Mouse (Mus musculus) midbrain, embryonic 10.5 days (tissue): ENCODE data around the gene Slc10a4. TPM values are rescaled to one million over a fixed set of nuclear protein-coding genes. Genes with fewer than 3 reads are reported as not detected.
"Not testable (repeated sequence)": the region's sequence is repeated elsewhere in the genome, so short reads cannot be mapped to it uniquely, and the experiment has no call there.

Experiments
- DNase-seq: peaks from one replicate; pipeline ENCODE4 v3.0.0-alpha.2; 2017; ENCODE audit warnings: low spot score
- H3K27ac ChIP-seq: fragments of 300-500 bp; sonication (generic); replicated peaks from 2 replicates; pipeline ENCODE4 v1.5.1; 2016; ENCODE audit warnings: mild to moderate bottlenecking
- H3K27me3 ChIP-seq: fragments of 300-500 bp; sonication (generic); 2 replicates; pipeline ENCODE4 v1.6.1; 2016; ENCODE audit warnings: low read depth, mild to moderate bottlenecking; ENCODE audit not compliant: poor library complexity, severe bottlenecking
- H3K36me3 ChIP-seq: fragments of 300-500 bp; sonication (generic); 2 replicates; pipeline ENCODE4 v1.6.1; 2016; ENCODE audit warnings: mild to moderate bottlenecking, moderate library complexity
- H3K4me1 ChIP-seq: fragments of 300-500 bp; sonication (generic); 2 replicates; pipeline ENCODE4 v1.6.1; 2016
- H3K4me3 ChIP-seq: fragments of 300-500 bp; sonication (generic); 2 replicates; pipeline ENCODE4 v1.5.1; 2016; ENCODE audit warnings: mild to moderate bottlenecking, moderate library complexity
- H3K9me3 ChIP-seq: fragments of 300-500 bp; sonication (generic); replicated peaks from 2 replicates; pipeline ENCODE4 v1.6.1; 2016; ENCODE audit warnings: mild to moderate bottlenecking
- WGBS: fragments of 180-500 bp; shearing (Covaris S2); methylation state at CpG from one replicate; pipeline ENCODE4 v1.1.7; 2016; 5-methylcytosine and 5-hydroxymethylcytosine counted together
- polyA plus RNA-seq: library from polyadenylated mRNA; unstranded; fragments of >200 nt; fragmentation: Nextera tagmentation; extraction: Ambion mirVana; gene quantifications from 2 replicates; pipeline ENCODE4 v1.2.1, GENCODE M21; 2016

Gene Slc10a4
- polyA plus RNA-seq, 1 experiment from 2014 or later = 1.9 TPM

DNA sequence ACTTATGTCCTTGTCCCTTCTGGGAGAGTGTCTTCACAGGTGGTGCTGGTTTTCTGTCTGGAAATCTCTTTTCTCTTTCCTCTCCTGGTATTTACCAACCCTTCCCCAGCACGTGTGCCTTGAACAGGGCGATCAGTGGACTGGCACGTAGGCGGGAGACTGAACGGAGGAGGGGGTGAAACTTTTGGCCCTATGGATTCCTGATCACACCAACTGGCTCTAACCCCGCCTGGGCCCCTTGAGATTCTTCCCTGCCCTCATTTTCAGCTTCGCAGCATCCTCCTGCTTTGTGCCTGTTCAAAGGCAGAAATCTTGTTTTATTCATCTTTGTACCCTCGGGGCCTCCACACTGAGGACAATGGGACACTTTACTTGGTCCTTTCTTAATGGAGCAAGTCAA is 12.3 kb upstream of the Slc10a4 start:
- no peak for DNase-seq

DNA sequence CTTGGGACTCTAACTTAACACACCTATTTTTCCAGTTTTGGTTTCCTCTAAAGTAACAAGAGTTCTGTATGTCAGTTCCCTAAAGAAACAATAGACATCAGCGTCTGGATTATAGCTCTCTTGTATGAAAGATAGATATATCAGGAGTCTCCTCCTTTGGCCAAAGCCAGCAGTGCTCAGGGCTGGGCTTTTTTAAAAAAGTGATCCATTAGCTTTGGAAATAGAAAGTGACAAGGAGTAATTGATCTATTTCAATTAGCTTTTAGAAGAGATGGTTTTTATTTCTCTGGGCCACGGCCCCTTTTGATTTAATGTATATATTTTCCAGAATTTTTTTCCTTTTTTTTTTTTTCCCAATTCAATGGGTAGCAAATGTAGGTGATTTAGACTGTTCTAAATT is 11.8 kb upstream of the Slc10a4 start:
- no peak overlapping the region for H3K4me3 ChIP-seq
- WGBS = 83% methylated on average over 2 of the region's 2 CpGs
- H3K4me1 ChIP-seq = peaks cover 19% of the 10 kb centered on the region
- no peak for DNase-seq
- H3K27ac ChIP-seq = peak overlapping the region; percentile 63; the same call in 1 of the 2 replicates
- no peaks in the 10 kb centered on the region for H3K36me3 ChIP-seq
- no peaks in the 10 kb centered on the region for H3K9me3 ChIP-seq
- H3K27me3 ChIP-seq = no peaks in the 10 kb centered on the region

More for the DNA sequence above, 12.3 kb upstream of the Slc10a4 start:
- WGBS = 51% methylated on average over 8 of the region's 8 CpGs
- Histone ChIP-seq H3K27ac (peak overlapping the region; percentile 63), H3K9me3 (no peaks in the 10 kb centered on the region), H3K36me3 (no peaks in the 10 kb centered on the region), H3K4me3 (no peak overlapping the region), H3K4me1 (peaks cover 19% of the 10 kb centered on the region), H3K27me3 (no peaks in the 10 kb centered on the region)

DNA sequence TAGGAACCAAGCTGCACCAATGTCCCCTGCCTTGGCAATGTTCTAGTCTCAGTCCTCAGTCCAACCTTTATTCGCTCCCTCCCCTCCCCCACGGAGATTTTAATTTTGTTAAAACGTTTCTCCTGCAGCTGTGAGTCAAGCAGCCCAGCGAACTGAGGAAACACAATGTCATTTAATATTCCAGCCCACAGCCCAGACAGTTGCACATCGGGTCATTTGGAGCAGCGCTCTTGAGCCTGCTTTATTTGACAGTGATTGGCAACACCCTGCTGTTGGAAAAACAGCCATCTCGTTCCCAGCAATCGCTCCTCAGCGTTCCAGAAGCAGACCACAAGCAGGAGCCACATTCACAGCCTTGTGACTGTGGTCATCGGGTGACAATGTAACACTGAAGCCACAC is 11.3 kb upstream of the Slc10a4 start:
- Histone ChIP-seq H3K4me1 (peaks cover 17% of the 10 kb centered on the region), H3K36me3 (no peaks in the 10 kb centered on the region), H3K27ac (no peak overlapping the region), H3K9me3 (no peaks in the 10 kb centered on the region), H3K4me3 (no peak overlapping the region), H3K27me3 (no peaks in the 10 kb centered on the region)
- 44% methylated on average over 10 of the region's 10 CpGs for WGBS
- DNase-seq = no peak

DNA sequence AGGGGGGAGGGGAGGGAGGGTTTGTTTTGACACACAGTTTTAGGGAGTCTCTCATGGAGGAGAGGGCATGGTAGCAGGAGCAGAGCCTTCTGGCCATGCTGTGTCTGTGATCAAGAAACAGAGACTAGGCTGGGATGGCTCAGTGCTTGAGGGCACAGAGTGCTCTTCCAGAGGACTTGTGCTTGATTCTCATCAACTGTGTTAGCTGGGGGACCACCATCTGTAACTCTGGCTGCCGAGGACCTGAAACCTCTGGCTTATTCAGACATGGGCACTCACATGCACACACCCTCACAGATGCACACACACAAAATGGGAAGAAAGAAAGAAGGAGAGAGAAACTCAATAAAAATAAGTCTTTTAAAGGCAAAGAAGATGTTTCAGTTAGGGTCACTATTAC is 8.1 kb upstream of the Slc10a4 start:
- DNase-seq, H3K36me3 ChIP-seq, H3K27me3 ChIP-seq, H3K9me3 ChIP-seq, H3K4me3 ChIP-seq, H3K27ac ChIP-seq: not testable (repeated sequence)
- H3K4me1 ChIP-seq = peaks cover 17% of the 10 kb centered on the region
- WGBS = 88% methylated on average over 1 of the region's 1 CpGs

DNA sequence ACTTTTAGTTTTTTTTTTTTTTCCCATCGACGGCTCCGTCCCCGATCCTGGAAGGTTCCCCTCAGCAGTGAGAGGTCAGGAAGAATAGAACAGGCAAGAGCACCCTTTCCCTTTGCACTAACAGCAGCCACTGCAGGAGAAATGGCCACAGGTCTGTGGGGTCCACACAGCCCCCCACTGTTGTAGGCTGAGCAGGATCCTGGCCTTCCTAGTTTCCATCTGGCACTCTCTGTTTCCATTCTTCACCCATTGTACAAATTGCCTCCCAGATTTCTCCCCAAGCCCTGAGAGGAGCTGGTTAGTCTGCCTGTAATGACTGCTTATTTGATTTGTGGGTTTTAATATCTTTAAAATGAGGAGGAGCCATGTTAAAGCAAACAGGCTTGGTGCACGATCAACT is 2.6 kb upstream of the Slc10a4 start:
- Histone ChIP-seq H3K4me1 (peaks cover 10% of the 10 kb centered on the region), H3K27me3 (peaks cover 50% of the 10 kb centered on the region), H3K9me3 (no peaks in the 10 kb centered on the region), H3K36me3 (no peaks in the 10 kb centered on the region), H3K4me3 (no peak overlapping the region), H3K27ac (no peak overlapping the region)
- WGBS = 91% methylated on average over 5 of the region's 5 CpGs
- DNase-seq = no peak

DNA sequence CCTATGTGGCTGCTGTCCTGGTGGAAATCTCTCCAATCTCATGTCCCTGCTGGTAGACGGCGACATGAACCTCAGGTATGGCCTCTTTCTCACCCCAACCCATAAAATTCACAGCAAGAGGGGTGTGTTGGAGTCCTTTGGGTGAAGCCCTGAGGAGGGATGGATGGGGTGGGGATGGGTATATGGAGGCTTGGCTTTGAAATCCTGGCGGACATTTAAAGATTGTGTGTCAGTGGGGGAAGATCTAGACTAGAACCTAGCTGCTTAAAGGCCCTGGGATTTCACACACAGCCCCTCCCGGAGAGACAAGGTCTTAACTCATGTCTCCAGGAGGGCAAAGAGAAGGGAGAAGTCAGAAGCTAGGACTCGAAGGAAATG is 888 bp downstream of the Slc10a4 start:
- peaks cover 67% of the 10 kb centered on the region for H3K27me3 ChIP-seq
- WGBS = 51% methylated on average over 5 of the region's 5 CpGs
- DNase-seq = no peak
- no peaks in the 10 kb centered on the region for H3K9me3 ChIP-seq
- H3K36me3 ChIP-seq = no peaks in the 10 kb centered on the region
- peaks cover 10% of the 10 kb centered on the region for H3K4me1 ChIP-seq
- no peak overlapping the region for H3K27ac ChIP-seq
- H3K4me3 ChIP-seq = peak overlapping the region; percentile 51

DNA sequence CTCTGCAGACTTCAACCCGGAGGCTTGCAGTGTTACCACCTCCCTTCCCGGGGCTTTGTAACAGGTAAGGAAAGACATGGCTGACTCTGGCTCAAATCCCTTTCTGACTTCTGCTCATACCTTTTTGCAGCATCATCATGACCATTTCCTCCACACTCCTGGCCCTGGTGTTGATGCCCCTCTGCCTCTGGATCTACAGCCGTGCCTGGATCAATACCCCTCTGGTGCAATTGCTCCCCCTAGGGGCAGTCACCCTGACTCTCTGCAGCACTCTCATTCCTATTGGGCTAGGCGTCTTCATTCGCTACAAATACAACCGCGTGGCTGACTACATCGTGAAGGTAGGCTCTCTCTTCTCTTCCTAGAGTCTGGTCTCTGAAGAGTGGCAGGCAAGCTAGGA is 1.5 kb downstream of the Slc10a4 start:
- H3K27ac ChIP-seq, H3K4me3 ChIP-seq, H3K9me3 ChIP-seq, DNase-seq, H3K36me3 ChIP-seq: not testable (repeated sequence)
- peaks cover 73% of the 10 kb centered on the region for H3K27me3 ChIP-seq
- peaks cover 12% of the 10 kb centered on the region for H3K4me1 ChIP-seq
- 46% methylated on average over 8 of the region's 8 CpGs for WGBS

DNA sequence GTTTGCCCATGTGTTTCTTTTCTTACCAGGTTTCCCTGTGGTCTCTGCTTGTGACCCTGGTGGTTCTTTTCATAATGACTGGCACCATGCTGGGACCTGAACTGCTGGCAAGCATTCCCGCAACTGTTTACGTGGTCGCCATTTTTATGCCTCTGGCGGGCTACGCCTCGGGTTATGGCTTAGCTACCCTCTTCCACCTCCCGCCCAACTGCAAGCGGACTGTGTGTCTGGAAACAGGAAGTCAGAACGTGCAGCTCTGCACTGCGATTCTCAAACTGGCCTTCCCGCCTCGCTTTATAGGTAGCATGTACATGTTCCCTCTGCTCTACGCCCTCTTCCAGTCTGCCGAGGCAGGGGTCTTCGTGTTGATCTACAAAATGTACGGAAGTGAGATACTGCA is 5.1 kb downstream of the Slc10a4 start:
- not testable (repeated sequence) for H3K9me3 ChIP-seq, DNase-seq, H3K27ac ChIP-seq, H3K36me3 ChIP-seq, H3K4me3 ChIP-seq
- H3K27me3 ChIP-seq = peaks cover 68% of the 10 kb centered on the region
- WGBS = 94% methylated on average over 16 of the region's 16 CpGs
- H3K4me1 ChIP-seq = peaks cover 19% of the 10 kb centered on the region

DNA sequence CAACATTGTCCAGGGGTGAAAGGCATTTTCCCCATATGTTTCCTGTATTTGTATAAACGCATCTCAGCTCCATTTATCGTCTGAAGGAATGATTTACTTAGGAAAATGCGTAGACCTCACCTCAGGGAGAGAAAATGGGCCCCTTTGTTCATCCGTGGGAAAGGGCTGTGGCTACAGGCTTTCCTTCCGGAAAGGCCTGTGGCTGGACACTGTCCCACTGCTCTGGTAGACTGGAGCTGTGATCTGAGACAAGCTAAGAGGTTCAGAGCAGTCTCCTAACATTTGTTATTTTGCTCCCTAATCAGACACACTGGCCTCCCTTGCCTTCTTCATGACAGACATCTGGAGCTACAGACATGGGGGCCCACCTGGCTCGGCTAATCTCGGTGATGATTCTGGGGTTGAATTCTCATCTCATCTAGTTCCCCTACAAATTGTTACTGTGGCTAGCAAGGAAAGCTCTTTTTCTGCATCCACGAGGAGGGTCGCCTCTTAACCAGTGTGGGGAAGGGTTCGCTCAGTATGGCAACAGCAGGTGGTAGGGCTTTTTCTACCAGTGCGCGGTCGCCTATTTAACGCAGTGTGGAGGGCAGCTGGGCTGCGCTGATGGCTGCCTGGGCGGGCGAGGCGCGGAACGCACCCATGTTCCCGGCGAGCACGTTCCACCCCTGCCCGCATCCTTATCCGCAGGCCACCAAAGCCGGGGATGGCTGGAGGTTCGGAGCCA is 6.4 kb downstream of the Slc10a4 start:
- WGBS = 24% methylated on average over 24 of the region's 27 CpGs
- not testable (repeated sequence) for H3K27ac ChIP-seq, H3K36me3 ChIP-seq, H3K9me3 ChIP-seq
- H3K4me1 ChIP-seq = peaks cover 13% of the 10 kb centered on the region
- peak overlapping the region; percentile 55 for H3K4me3 ChIP-seq
- H3K27me3 ChIP-seq = peaks cover 55% of the 10 kb centered on the region
- peak; percentile 33 for DNase-seq

DNA sequence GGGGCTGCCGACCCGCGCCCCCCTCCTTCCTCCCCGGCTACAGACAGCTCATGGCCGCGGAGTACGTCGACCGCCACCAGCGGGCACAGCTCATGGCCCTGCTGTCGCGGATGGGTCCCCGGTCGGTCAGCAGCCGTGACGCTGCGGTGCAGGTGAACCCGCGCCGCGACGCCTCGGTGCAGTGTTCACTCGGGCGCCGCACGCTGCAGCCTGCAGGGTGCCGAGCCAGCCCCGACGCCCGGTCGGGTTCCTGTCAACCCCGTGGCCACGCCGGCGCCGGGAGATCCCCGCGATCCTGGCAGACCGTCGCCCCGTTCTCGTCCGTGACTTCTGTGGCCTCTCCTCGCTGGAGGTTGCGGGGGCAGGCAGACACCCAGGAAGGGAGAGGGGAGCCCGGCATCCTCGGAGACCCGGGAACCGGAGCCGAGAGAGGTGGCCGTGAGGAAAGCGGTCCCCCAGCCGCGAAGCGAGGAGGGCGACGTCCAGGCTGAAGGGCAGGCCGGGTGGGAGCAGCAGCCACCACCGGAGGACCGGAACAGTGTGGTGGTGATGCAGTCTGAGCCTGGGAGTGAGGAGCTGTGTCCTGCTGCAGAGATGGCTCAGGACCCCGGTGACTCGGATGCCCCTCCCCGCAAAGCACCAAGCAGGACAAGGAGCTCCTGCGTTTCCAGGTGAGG is 7.1 kb downstream of the Slc10a4 start:
- H3K9me3 ChIP-seq, H3K36me3 ChIP-seq: not testable (repeated sequence)
- peak; percentile 52 for DNase-seq
- peaks cover 13% of the 10 kb centered on the region for H3K4me1 ChIP-seq
- peaks cover 48% of the 10 kb centered on the region for H3K27me3 ChIP-seq
- 0 out of 2 replicates have a peak overlapping the region, but pooled peaks have one; percentile 33 for H3K27ac ChIP-seq
- WGBS = 2% methylated on average over 58 of the region's 65 CpGs
- peak overlapping the region; percentile 55 for H3K4me3 ChIP-seq

DNA sequence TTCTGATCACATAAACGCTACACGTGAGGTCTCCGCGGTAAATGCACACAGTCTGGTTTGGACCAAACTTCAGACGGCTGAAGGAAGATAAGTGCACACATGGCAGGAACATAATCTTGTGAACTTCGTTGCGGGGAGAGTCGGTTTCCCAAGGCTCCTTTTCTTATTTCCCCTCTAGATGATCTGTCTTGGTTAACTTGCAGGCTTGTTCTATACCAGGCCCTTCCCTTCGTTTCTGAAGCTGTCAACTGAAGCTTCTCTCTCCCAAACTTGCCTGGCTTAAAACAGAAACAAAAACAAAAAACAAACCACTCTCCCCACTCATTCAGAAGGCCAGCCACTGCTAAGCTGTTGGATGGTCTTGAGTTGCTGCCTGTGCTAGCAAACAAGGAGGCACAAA is 8.1 kb downstream of the Slc10a4 start:
- no peak overlapping the region for H3K27ac ChIP-seq
- DNase-seq = no peak
- H3K36me3 ChIP-seq = no peaks in the 10 kb centered on the region
- H3K4me1 ChIP-seq = peaks cover 13% of the 10 kb centered on the region
- H3K27me3 ChIP-seq = peaks cover 42% of the 10 kb centered on the region
- no peak overlapping the region for H3K4me3 ChIP-seq
- no peaks in the 10 kb centered on the region for H3K9me3 ChIP-seq
- WGBS = 68% methylated on average over 9 of the region's 9 CpGs

DNA sequence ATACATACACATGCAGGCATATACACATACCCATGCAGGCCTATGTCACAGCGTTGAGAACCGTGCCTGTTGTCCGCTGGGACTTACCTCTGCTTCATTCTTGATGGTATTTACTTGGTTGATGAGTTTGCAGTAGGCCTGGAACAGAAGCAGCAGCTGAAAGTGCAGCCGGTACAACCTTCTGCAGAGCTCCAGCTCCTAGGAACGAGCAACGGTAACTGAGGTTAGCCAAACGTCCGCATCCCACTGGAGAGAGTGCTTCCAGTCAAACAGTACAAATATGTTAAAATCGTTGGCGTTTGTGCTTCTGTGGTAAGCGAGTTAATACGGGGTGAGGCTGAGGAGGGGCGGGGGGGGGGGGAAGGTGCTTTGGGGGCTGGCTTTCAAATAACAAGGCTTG is 17.1 kb downstream of the Slc10a4 start:
- DNase-seq = no peak
- no peaks in the 10 kb centered on the region for H3K9me3 ChIP-seq
- no peak overlapping the region for H3K27ac ChIP-seq
- H3K36me3 ChIP-seq = peaks cover 56% of the 10 kb centered on the region
- 93% methylated on average over 13 of the region's 13 CpGs for WGBS
- no peak overlapping the region for H3K4me3 ChIP-seq
- no peaks in the 10 kb centered on the region for H3K4me1 ChIP-seq
- H3K27me3 ChIP-seq = no peaks in the 10 kb centered on the region

DNA sequence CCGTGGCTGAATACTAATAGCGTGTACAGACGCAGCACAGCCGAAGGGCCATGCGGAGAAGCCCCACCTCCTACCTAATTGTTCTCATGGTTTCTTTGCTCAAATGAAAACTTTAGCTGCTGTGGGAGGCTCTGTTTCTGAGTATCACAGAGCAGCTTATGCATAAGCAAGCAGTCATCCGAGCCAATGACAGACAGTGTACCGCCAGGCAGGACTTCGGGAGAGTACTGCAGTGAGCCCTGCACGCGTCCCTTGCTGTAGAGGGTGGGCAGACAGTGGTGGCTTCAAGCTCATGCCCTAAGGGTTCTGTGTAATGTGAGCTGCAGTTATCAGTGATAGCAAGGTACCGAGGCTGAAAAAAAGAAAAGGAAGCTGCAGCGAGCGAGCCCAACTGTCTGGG is 22.0 kb downstream of the Slc10a4 start:
- no peak for DNase-seq
- Histone ChIP-seq H3K27me3 (no peaks in the 10 kb centered on the region), H3K4me1 (no peaks in the 10 kb centered on the region), H3K36me3 (peaks cover 83% of the 10 kb centered on the region), H3K9me3 (no peaks in the 10 kb centered on the region), H3K27ac (no peak overlapping the region), H3K4me3 (no peak overlapping the region)
- WGBS = 89% methylated on average over 13 of the region's 13 CpGs
